Mouse (Mus musculus): ENCODE results near the gene Sgca. TPM values are rescaled to one million over a fixed set of nuclear protein-coding genes. Genes with fewer than 3 reads are reported as not detected.

The Sgca gene
- total and polyA plus RNA-seq, 2 experiments from 2014 or later = 62.2 to 313 TPM

DNA sequence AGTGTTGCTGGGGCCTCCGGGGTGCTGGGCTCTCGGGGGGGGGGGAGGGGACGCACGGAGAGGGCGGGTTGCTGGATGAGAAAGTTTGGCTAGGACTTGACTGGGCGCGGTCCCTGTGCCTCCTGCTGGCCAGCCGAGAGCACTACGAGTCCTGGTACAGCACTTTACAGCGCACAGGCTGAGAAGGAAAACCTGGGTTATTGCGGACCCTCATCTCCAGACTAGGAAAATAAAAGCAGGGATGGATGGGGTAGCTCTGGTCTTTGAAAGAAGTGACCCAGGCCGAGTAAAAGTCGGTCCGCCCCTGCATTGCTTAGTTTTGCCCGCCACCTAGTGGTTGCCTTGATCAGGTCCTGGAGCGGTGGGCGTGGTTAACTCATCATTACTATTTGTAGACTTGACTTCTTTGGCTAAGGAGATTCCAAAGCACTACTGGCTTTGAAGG lies 39.3 kb downstream of the Sgca start:
- H3K4me2 ChIP-seq (ENCODE audit: low read depth, low read length) = peak overlapping the region; percentile 52
- no peaks in the 10 kb centered on the region for H3K9me3 ChIP-seq (replicated peaks; ENCODE audit: control insufficient read depth, low read length)
- peak overlapping the region; percentile 54; the same call in 1 of the 2 replicates for H3K9ac ChIP-seq (replicated peaks; ENCODE audit: low read depth, low read length)
- under 1% methylated on average over 15 of the region's 17 CpGs for WGBS
- no peaks in the 10 kb centered on the region for H3K36me3 ChIP-seq (replicated peaks; ENCODE audit: control insufficient read depth, insufficient read depth, low read length)
- DNase-seq (ENCODE audit: low spot score) (peak; percentile 89), ATAC-seq (ENCODE audit: insufficient read depth, low read depth) (peak; percentile 76)
- H3K27me3 ChIP-seq (ENCODE audit: control insufficient read depth, insufficient read depth, low read length) = peaks cover 56% of the 10 kb centered on the region
- peaks cover 4% of the 10 kb centered on the region; the same call in 1 of the 2 replicates for H3K4me1 ChIP-seq (ENCODE audit: control insufficient read depth, insufficient read depth)
- peak overlapping the region; percentile 71 for H3K27ac ChIP-seq (ENCODE audit: low read depth)
- H3K4me3 ChIP-seq (ENCODE audit: low read depth, low read length) = peak overlapping the region; percentile 44
- no peak for TF ChIP-seq EP300 (IDR thresholded peaks at IDR 0.05; ENCODE audit: low read depth)
- TF ChIP-seq CTCF (IDR thresholded peaks at IDR 0.05; ENCODE audit: low read depth) = peak; percentile 88

GRCm38 (mm10) chr11:94936045-94936444 lies 40.1 kb downstream of the Sgca start, which contains the start of gene Col1a1:
TSS of gene Col1a1 (plus strand) at chr11:94936224.
- TF ChIP-seq EP300 (IDR thresholded peaks at IDR 0.05; ENCODE audit: low read depth) (no peak), CTCF (IDR thresholded peaks at IDR 0.05; ENCODE audit: low read depth) (no peak)
- Histone ChIP-seq H3K36me3 (replicated peaks; ENCODE audit: control insufficient read depth, insufficient read depth, low read length) (no peaks in the 10 kb centered on the region), H3K9ac (replicated peaks; ENCODE audit: low read depth, low read length) (peak within 1 kb of the TSS; percentile 54), H3K4me2 (ENCODE audit: low read depth, low read length) (peak within 1 kb of the TSS; percentile 52), H3K9me3 (replicated peaks; ENCODE audit: control insufficient read depth, low read length) (no peaks in the 10 kb centered on the region), H3K4me1 (ENCODE audit: control insufficient read depth, insufficient read depth) (peaks cover 4% of the 10 kb centered on the region; the same call in 1 of the 2 replicates), H3K27me3 (ENCODE audit: control insufficient read depth, insufficient read depth, low read length) (peaks cover 56% of the 10 kb centered on the region), H3K4me3 (ENCODE audit: low read depth, low read length) (peak within 1 kb of the TSS; percentile 44), H3K27ac (ENCODE audit: low read depth) (peak within 1 kb of the TSS; percentile 71)
- DNase-seq (ENCODE audit: low spot score) = no peak
- 28% methylated on average over 19 of the region's 19 CpGs for WGBS
- 0 out of 2 replicates have a peak, but pooled peaks have one; percentile 25 for ATAC-seq (ENCODE audit: insufficient read depth, low read depth)

- no peaks in the 10 kb centered on the region for H3K36me3 ChIP-seq (replicated peaks; ENCODE audit: control insufficient read depth, insufficient read depth, low read length)
- H3K4me3 ChIP-seq (ENCODE audit: low read depth, low read length) = no peak overlapping the region
- peaks cover 51% of the 10 kb centered on the region for H3K27me3 ChIP-seq (ENCODE audit: control insufficient read depth, insufficient read depth, low read length)
- no peak for ATAC-seq (ENCODE audit: insufficient read depth, low read depth)
- H3K9ac ChIP-seq (replicated peaks; ENCODE audit: low read depth, low read length) = no peak overlapping the region
- H3K27ac ChIP-seq (ENCODE audit: low read depth) = peak overlapping the region; percentile 62
- no peak for DNase-seq (ENCODE audit: low spot score)
- no peak overlapping the region; the same call in 1 of the 2 replicates for H3K4me2 ChIP-seq (ENCODE audit: low read depth, low read length)
- no peaks in the 10 kb centered on the region for H3K9me3 ChIP-seq (replicated peaks; ENCODE audit: control insufficient read depth, low read length)
- 62% methylated on average over 9 of the region's 11 CpGs for WGBS
- TF ChIP-seq EP300 (IDR thresholded peaks at IDR 0.05; ENCODE audit: low read depth) = no peak
- TF ChIP-seq CTCF (IDR thresholded peaks at IDR 0.05; ENCODE audit: low read depth) = no peak
- H3K4me1 ChIP-seq (ENCODE audit: control insufficient read depth, insufficient read depth) = peaks cover 4% of the 10 kb centered on the region; the same call in 1 of the 2 replicates
Observed at GRCm38 (mm10) chr11:94934526-94934925, 41.6 kb downstream of the Sgca start.

- 22% methylated on average over 8 of the region's 8 CpGs for WGBS
- ATAC-seq (ENCODE audit: insufficient read depth, low read depth) = no peak
- TF ChIP-seq EP300 (IDR thresholded peaks at IDR 0.05; ENCODE audit: low read depth) = no peak
- TF ChIP-seq CTCF (IDR thresholded peaks at IDR 0.05; ENCODE audit: low read depth) = no peak
- H3K9me3 ChIP-seq (replicated peaks; ENCODE audit: control insufficient read depth, low read length) = no peaks in the 10 kb centered on the region
- no peak overlapping the region for H3K4me2 ChIP-seq (ENCODE audit: low read depth, low read length)
- H3K9ac ChIP-seq (replicated peaks; ENCODE audit: low read depth, low read length) = no peak overlapping the region
- peaks cover 8% of the 10 kb centered on the region for H3K4me1 ChIP-seq (ENCODE audit: control insufficient read depth, insufficient read depth)
- no peak overlapping the region for H3K4me3 ChIP-seq (ENCODE audit: low read depth, low read length)
- H3K27me3 ChIP-seq (ENCODE audit: control insufficient read depth, insufficient read depth, low read length) = peaks cover 45% of the 10 kb centered on the region
- no peak for DNase-seq (ENCODE audit: low spot score)
- peak overlapping the region; percentile 62 for H3K27ac ChIP-seq (ENCODE audit: low read depth)
- H3K36me3 ChIP-seq (replicated peaks; ENCODE audit: control insufficient read depth, insufficient read depth, low read length) = no peaks in the 10 kb centered on the region
Observed at GRCm38 (mm10) chr11:94933584-94933983, 42.5 kb downstream of the Sgca start.

DNA sequence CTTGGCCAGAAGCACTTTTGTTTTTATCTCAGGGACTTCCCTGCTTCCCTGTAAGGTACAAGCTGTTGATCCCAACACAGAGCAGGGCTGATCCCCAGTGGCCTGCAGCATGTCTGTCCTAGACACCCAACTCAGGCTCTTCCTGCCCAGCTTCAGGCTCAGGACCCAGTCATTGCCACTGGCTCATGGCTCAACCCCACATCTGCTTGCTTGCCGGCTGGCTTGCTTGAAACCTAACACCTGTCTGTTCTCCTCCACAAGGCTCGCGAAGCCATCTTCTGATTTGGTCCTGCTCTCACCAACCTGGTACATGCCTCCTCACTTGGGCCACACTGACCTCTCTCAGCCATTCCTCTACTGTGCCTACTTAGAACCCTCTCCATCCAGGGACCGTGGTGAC lies 46.0 kb downstream of the Sgca start:
- Histone ChIP-seq H3K27me3 (ENCODE audit: control insufficient read depth, insufficient read depth, low read length) (peaks cover 23% of the 10 kb centered on the region; the same call in 1 of the 2 replicates), H3K4me2 (ENCODE audit: low read depth, low read length) (no peak overlapping the region), H3K27ac (ENCODE audit: low read depth) (peak overlapping the region; percentile 51), H3K36me3 (replicated peaks; ENCODE audit: control insufficient read depth, insufficient read depth, low read length) (no peaks in the 10 kb centered on the region), H3K4me3 (ENCODE audit: low read depth, low read length) (no peak overlapping the region), H3K4me1 (ENCODE audit: control insufficient read depth, insufficient read depth) (peaks cover 18% of the 10 kb centered on the region), H3K9me3 (replicated peaks; ENCODE audit: control insufficient read depth, low read length) (no peaks in the 10 kb centered on the region), H3K9ac (replicated peaks; ENCODE audit: low read depth, low read length) (no peak overlapping the region)
- ATAC-seq (ENCODE audit: insufficient read depth, low read depth) (no peak), DNase-seq (ENCODE audit: low spot score) (no peak)
- WGBS = 65% methylated on average over 4 of the region's 4 CpGs
- no peak for TF ChIP-seq CTCF (IDR thresholded peaks at IDR 0.05; ENCODE audit: low read depth)
- no peak for TF ChIP-seq EP300 (IDR thresholded peaks at IDR 0.05; ENCODE audit: low read depth)

GRCm38 (mm10) chr11:94929599-94929998 lies 46.5 kb downstream of the Sgca start:
- no peaks in the 10 kb centered on the region for H3K36me3 ChIP-seq (replicated peaks; ENCODE audit: control insufficient read depth, insufficient read depth, low read length)
- H3K4me3 ChIP-seq (ENCODE audit: low read depth, low read length) = no peak overlapping the region
- H3K4me1 ChIP-seq (ENCODE audit: control insufficient read depth, insufficient read depth) = peaks cover 18% of the 10 kb centered on the region
- DNase-seq (ENCODE audit: low spot score) (no peak), ATAC-seq (ENCODE audit: insufficient read depth, low read depth) (no peak)
- no peak overlapping the region for H3K9ac ChIP-seq (replicated peaks; ENCODE audit: low read depth, low read length)
- H3K9me3 ChIP-seq (replicated peaks; ENCODE audit: control insufficient read depth, low read length) = no peaks in the 10 kb centered on the region
- peak overlapping the region; percentile 51 for H3K27ac ChIP-seq (ENCODE audit: low read depth)
- WGBS = 37% methylated on average over 9 of the region's 9 CpGs
- no peak overlapping the region for H3K4me2 ChIP-seq (ENCODE audit: low read depth, low read length)
- TF ChIP-seq EP300 (IDR thresholded peaks at IDR 0.05; ENCODE audit: low read depth) (no peak), CTCF (IDR thresholded peaks at IDR 0.05; ENCODE audit: low read depth) (no peak)
- peaks cover 17% of the 10 kb centered on the region; the same call in 1 of the 2 replicates for H3K27me3 ChIP-seq (ENCODE audit: control insufficient read depth, insufficient read depth, low read length)

Data from heart, postnatal 0 days (tissue).